Comparison of ENCODE assay signal across 26 mouse cellular contexts in genomic region chr17:12370289-12370688, GRCm38 (mm10). TPM values are rescaled to one million over a fixed set of nuclear protein-coding genes. Genes with fewer than 3 reads are reported as not detected.
A peak's percentile ranks its signal among the peaks of the same experiment; 100 is the strongest.
DNase-seq lines count a peak whose midpoint lies in the region; ATAC-seq and TF ChIP-seq lines count a peak whose summit lies in the region.
"Had no signal": no experiment of that assay in that cellular context is flagged by ENCODE, and none has a peak within 500 bp of the region (broad histone marks: within the 10 kb centered on the region; RNA-seq: fewer than 3 reads in every experiment).

No protein-coding gene starts in this region.

- H3K27ac ChIP-seq in heart, postnatal 0 days (ENCODE audit: low read depth) = no peak overlapping the region
- H3K27ac ChIP-seq in limb, embryonic 14.5 days (replicated peaks; ENCODE audit: low read depth, low read length) = no peak overlapping the region
- no peak overlapping the region for H3K27ac ChIP-seq in stomach, postnatal 0 days (replicated peaks)
- H3K27ac ChIP-seq: embryonic facial prominence, embryonic 13.5 days; hindbrain, embryonic 14.5 days; midbrain, embryonic 13.5 days had no signal

- TF ChIP-seq POLR2A in limb, embryonic 14.5 days (IDR thresholded peaks at IDR 0.05; ENCODE audit: borderline replicate concordance, extremely low read depth, insufficient read depth, insufficient read length) = no peak

- H3K9me3 ChIP-seq in heart, postnatal 0 days (replicated peaks; ENCODE audit: control insufficient read depth, low read length) = no peaks in the 10 kb centered on the region
- no peaks in the 10 kb centered on the region for H3K9me3 ChIP-seq in limb, embryonic 14.5 days (ENCODE audit: control insufficient read depth, low read length)
- H3K9me3 ChIP-seq in stomach, postnatal 0 days (ENCODE audit: control insufficient read depth, low read length) = no peaks in the 10 kb centered on the region
- H3K9me3 ChIP-seq: embryonic facial prominence, embryonic 13.5 days; G1E; midbrain, embryonic 13.5 days had no signal

- no peaks in the 10 kb centered on the region for H3K27me3 ChIP-seq in heart, postnatal 0 days (ENCODE audit: control insufficient read depth, insufficient read depth, low read length)
- H3K27me3 ChIP-seq in limb, embryonic 14.5 days (ENCODE audit: control insufficient read depth, insufficient read depth, low read length) = no peaks in the 10 kb centered on the region
- no peaks in the 10 kb centered on the region for H3K27me3 ChIP-seq in stomach, postnatal 0 days (ENCODE audit: control insufficient read depth, insufficient read depth, low read length)
- H3K27me3 ChIP-seq: embryonic facial prominence, embryonic 13.5 days; midbrain, embryonic 13.5 days had no signal

- no peak overlapping the region for H3K4me3 ChIP-seq in heart, postnatal 0 days (ENCODE audit: low read depth, low read length)
- H3K4me3 ChIP-seq in limb, embryonic 14.5 days (replicated peaks; ENCODE audit: low read length) = no peak overlapping the region
- H3K4me3 ChIP-seq in stomach, postnatal 0 days (ENCODE audit: low read depth, low read length) = no peak overlapping the region
- H3K4me3 ChIP-seq: embryonic facial prominence, embryonic 13.5 days; midbrain, embryonic 13.5 days had no signal

- no peak overlapping the region for H3K9ac ChIP-seq in heart, postnatal 0 days (replicated peaks; ENCODE audit: low read depth, low read length)
- no peak overlapping the region for H3K9ac ChIP-seq in limb, embryonic 14.5 days (ENCODE audit: low read depth, low read length, severe bottlenecking)
- no peak overlapping the region for H3K9ac ChIP-seq in stomach, postnatal 0 days (ENCODE audit: low read length)
- H3K9ac ChIP-seq: embryonic facial prominence, embryonic 13.5 days; forebrain, postnatal 0 days; hindbrain, embryonic 14.5 days; liver, postnatal 0 days; midbrain, embryonic 13.5 days had no signal

- peak; percentile 18; the same call in 1 of the 2 replicates for ATAC-seq in heart, postnatal 0 days (ENCODE audit: insufficient read depth, low read depth)
- ATAC-seq in limb, embryonic 14.5 days (ENCODE audit: low FRiP score, low read depth) = peak; percentile 36; the same call in 1 of the 2 replicates
- peak; percentile 73 for ATAC-seq in stomach, postnatal 0 days (ENCODE audit: low FRiP score, low TSS enrichment)
- ATAC-seq: forebrain, postnatal 0 days; liver, postnatal 0 days; midbrain, embryonic 13.5 days had no signal

- 0 out of 2 replicates have a peak, but pooled peaks cover 4% of the 10 kb centered on the region for H3K4me1 ChIP-seq in heart, postnatal 0 days (ENCODE audit: control insufficient read depth, insufficient read depth)
- H3K4me1 ChIP-seq in limb, embryonic 14.5 days (ENCODE audit: control insufficient read depth, insufficient read depth, low read length) = 0 out of 2 replicates have a peak, but pooled peaks cover 2% of the 10 kb centered on the region
- H3K4me1 ChIP-seq in stomach, postnatal 0 days (replicated peaks; ENCODE audit: control insufficient read depth, insufficient read depth) = no peaks in the 10 kb centered on the region; the same call in 1 of the 2 replicates

- no peaks in the 10 kb centered on the region for H3K36me3 ChIP-seq in heart, postnatal 0 days (replicated peaks; ENCODE audit: control insufficient read depth, insufficient read depth, low read length)
- no peaks in the 10 kb centered on the region for H3K36me3 ChIP-seq in limb, embryonic 14.5 days (ENCODE audit: control insufficient read depth, insufficient read depth, low read length)
- H3K36me3 ChIP-seq in stomach, postnatal 0 days (ENCODE audit: control insufficient read depth, insufficient read depth, low read length) = no peaks in the 10 kb centered on the region
- H3K36me3 ChIP-seq: embryonic facial prominence, embryonic 13.5 days; G1E; midbrain, embryonic 13.5 days had no signal

- WGBS in heart, postnatal 0 days = 38% methylated on average over 4 of the region's 4 CpGs
- WGBS in limb, embryonic 14.5 days = 66% methylated on average over 4 of the region's 4 CpGs
- 62% methylated on average over 4 of the region's 4 CpGs for WGBS in stomach, postnatal 0 days

- H3K4me2 ChIP-seq in heart, postnatal 0 days (ENCODE audit: low read depth, low read length) = no peak overlapping the region
- H3K4me2 ChIP-seq in limb, embryonic 14.5 days (replicated peaks; ENCODE audit: low read depth, low read length, severe bottlenecking) = no peak overlapping the region
- H3K4me2 ChIP-seq in stomach, postnatal 0 days (replicated peaks; ENCODE audit: low read depth) = no peak overlapping the region
- H3K4me2 ChIP-seq: embryonic facial prominence, embryonic 13.5 days; hindbrain, embryonic 14.5 days; midbrain, embryonic 13.5 days had no signal

- intact Hi-C loops in heart, postnatal 25 days (cut with DNase I) = loop anchor here (2.0 to 5.0 kb wide), 2 partner anchors 143 to 331 kb away; no protein-coding TSS in a partner anchor
- intact Hi-C loops in left cerebral cortex, postnatal 4 days (cut with DNase I) = no loop called here

- TF ChIP-seq CTCF in heart, postnatal 0 days (IDR thresholded peaks at IDR 0.05; ENCODE audit: low read depth) = no peak
- TF ChIP-seq CTCF in stomach, postnatal 0 days (IDR thresholded peaks at IDR 0.05; ENCODE audit: low read depth) = no peak

- no peak for TF ChIP-seq EP300 in heart, postnatal 0 days (IDR thresholded peaks at IDR 0.05; ENCODE audit: low read depth)
- TF ChIP-seq EP300 in stomach, postnatal 0 days (optimal IDR thresholded peaks at IDR 0.05) = no peak

- peak; percentile 29 for DNase-seq in embryo, embryonic 10 days (ENCODE audit: low spot score)
- no peak for DNase-seq in embryo, embryonic 9.5 days (ENCODE audit: extremely low spot score)
- DNase-seq in heart, postnatal 0 days (ENCODE audit: low spot score) = no peak
- DNase-seq in heart, postnatal 25 days (ENCODE audit: low spot score) = no peak
- DNase-seq in limb, embryonic 14.5 days (ENCODE audit: low spot score) = no peak
- DNase-seq in stomach, postnatal 0 days (ENCODE audit: low spot score) = no peak
- DNase-seq in left cerebral cortex, postnatal 4 days = no peak
- no peak for DNase-seq in spleen, postnatal 4 days (ENCODE audit: low spot score in 2 of 2)
- DNase-seq: adrenal gland, postnatal 14 days; cerebellum, adult 11-12 months; cerebellum, postnatal 25 days; forebrain, postnatal 0 days; heart, postnatal 10 days; kidney, adult 11 months; liver, postnatal 0 days; lung, postnatal 10 days; thymus, postnatal 4 days had no signal

RNA-seq across cellular contexts. Expression of gene Plg, which starts 8.1 kb away (rescaled TPM):
- total RNA-seq in heart, postnatal 0 days (2014; rRNA removed; ENCODE audit: low replicate concordance) = 0.12 and 0.38 TPM in 2 replicates
- not detected in 2 replicates for polyA plus RNA-seq in heart, postnatal 0 days (2015; fragmentation: Nextera tagmentation; extraction: Ambion mirVana)
- not detected for total RNA-seq in heart, postnatal 25 days (2021)
- polyA plus RNA-seq in limb, embryonic 14.5 days (2012; rRNA removed) = 0.04 and 0.20 TPM in 2 replicates
- not detected in 2 replicates for polyA plus RNA-seq in limb, embryonic 14.5 days (2014; fragmentation: Nextera tagmentation; extraction: Ambion mirVana)
- polyA plus RNA-seq in stomach, postnatal 0 days (2015; fragmentation: Nextera tagmentation; extraction: Ambion mirVana) = 0.95 and 2.5 TPM in 2 replicates
- total RNA-seq in left cerebral cortex, postnatal 4 days (2021) = under 1 TPM; 0.14 to 0.20 TPM
- total RNA-seq: forebrain, postnatal 0 days; G1E; heart, postnatal 10 days; layer of hippocampus, adult 18-20 months; layer of hippocampus, postnatal 25 days; left cerebral cortex, postnatal 10 days; megakaryocyte progenitor cell, adult 5-6 weeks had no signal
- polyA plus RNA-seq: embryonic facial prominence, embryonic 13.5 days; G1E; gonadal fat pad, adult 2 months had no signal

RNA-seq across cellular contexts. Expression of gene Map3k4, which starts 51.7 kb away (rescaled TPM):
- 19.6 and 25.0 TPM in 2 replicates for total RNA-seq in heart, postnatal 0 days (2014; rRNA removed; ENCODE audit: low replicate concordance)
- 31.6 and 36.0 TPM in 2 replicates for polyA plus RNA-seq in heart, postnatal 0 days (2015; fragmentation: Nextera tagmentation; extraction: Ambion mirVana)
- 10 to 100 TPM; 42.9 to 46.3 TPM for total RNA-seq in heart, postnatal 25 days (2021)
- polyA plus RNA-seq in limb, embryonic 14.5 days (2012; rRNA removed) = 28.6 and 28.9 TPM in 2 replicates
- polyA plus RNA-seq in limb, embryonic 14.5 days (2014; fragmentation: Nextera tagmentation; extraction: Ambion mirVana) = 36.4 and 38.8 TPM in 2 replicates
- polyA plus RNA-seq in stomach, postnatal 0 days (2015; fragmentation: Nextera tagmentation; extraction: Ambion mirVana) = 25.8 and 35.6 TPM in 2 replicates
- 10 to 100 TPM; 43.0 to 44.1 TPM for total RNA-seq in left cerebral cortex, postnatal 4 days (2021)

Comparison
In these comparisons a context has a peak if more than half of its experiments do, and no peak if none do; other contexts are left out.
1. ATAC-seq: peak in every context shown above with its lines; median percentile 73 in stomach, postnatal 0 days; 36 in limb, embryonic 14.5 days; 18 in heart, postnatal 0 days.